Mouse (Mus musculus) thymus, adult 2 months (tissue): ENCODE results near the gene Homer2. TPM values are rescaled to one million over a fixed set of nuclear protein-coding genes. Genes with fewer than 3 reads are reported as not detected.

Experiments
- DNase-seq: peaks from one replicate; pipeline ENCODE4 v3.0.0; 2021
- H3K27ac ChIP-seq: fragments of 200-500 bp; 2 replicates; pipeline ENCODE4 v1.5.1; 2012; ENCODE audit warnings: low read length, control low read depth; ENCODE audit not compliant: control insufficient read depth, insufficient read depth
- H3K27me3 ChIP-seq: fragments of 200-500 bp; 2 replicates; pipeline ENCODE4 v1.6.1; 2012; ENCODE audit warnings: mild to moderate bottlenecking, low read length, moderate library complexity, mixed read lengths; ENCODE audit not compliant: control insufficient read depth, insufficient read depth
- H3K36me3 ChIP-seq: fragments of 200-500 bp; 2 replicates; pipeline ENCODE4 v1.6.1; 2012; ENCODE audit warnings: mild to moderate bottlenecking, low read length, moderate library complexity; ENCODE audit not compliant: control insufficient read depth, insufficient read depth
- H3K4me1 ChIP-seq: fragments of 200-500 bp; replicated peaks from 2 replicates; pipeline ENCODE4 v1.6.1; 2012; ENCODE audit warnings: low read length; ENCODE audit not compliant: control insufficient read depth, insufficient read depth
- H3K4me3 ChIP-seq: fragments of 200-500 bp; 2 replicates; pipeline ENCODE4 v1.5.1; 2012; ENCODE audit warnings: mild to moderate bottlenecking, low read length, control low read depth, moderate library complexity; ENCODE audit not compliant: control insufficient read depth, insufficient read depth
- CTCF ChIP-seq: fragments of 200-500 bp; IDR thresholded peaks from 2 replicates; pipeline ENCODE4 v1.5.1; 2012; ENCODE audit warnings: mild to moderate bottlenecking, control low read depth, low read length, moderate library complexity, borderline replicate concordance; ENCODE audit not compliant: control insufficient read depth, poor library complexity, insufficient read depth; ENCODE audit errors: extremely low read depth
- POLR2A ChIP-seq: fragments of 200-500 bp; IDR thresholded peaks from 2 replicates; pipeline ENCODE4 v1.6.1; 2012; ENCODE audit warnings: mild to moderate bottlenecking, low read length, control low read depth, moderate library complexity; ENCODE audit not compliant: control insufficient read depth, poor library complexity, insufficient read depth; ENCODE audit errors: extremely low read depth
- WGBS: fragments of 180-500 bp; shearing (Covaris S2); methylation state at CpG from one replicate; pipeline ENCODE4 v1.1.7; 2018; 5-methylcytosine and 5-hydroxymethylcytosine counted together
- polyA plus RNA-seq: library from polyadenylated mRNA; depleted of rRNA; stranded (reverse); fragments of >200 nt; gene quantifications from 2 replicates; pipeline ENCODE4 v1.2.3, GENCODE M21; 2012

Gene Homer2
- polyA plus RNA-seq, 1 experiment = 2.4 TPM

DNA sequence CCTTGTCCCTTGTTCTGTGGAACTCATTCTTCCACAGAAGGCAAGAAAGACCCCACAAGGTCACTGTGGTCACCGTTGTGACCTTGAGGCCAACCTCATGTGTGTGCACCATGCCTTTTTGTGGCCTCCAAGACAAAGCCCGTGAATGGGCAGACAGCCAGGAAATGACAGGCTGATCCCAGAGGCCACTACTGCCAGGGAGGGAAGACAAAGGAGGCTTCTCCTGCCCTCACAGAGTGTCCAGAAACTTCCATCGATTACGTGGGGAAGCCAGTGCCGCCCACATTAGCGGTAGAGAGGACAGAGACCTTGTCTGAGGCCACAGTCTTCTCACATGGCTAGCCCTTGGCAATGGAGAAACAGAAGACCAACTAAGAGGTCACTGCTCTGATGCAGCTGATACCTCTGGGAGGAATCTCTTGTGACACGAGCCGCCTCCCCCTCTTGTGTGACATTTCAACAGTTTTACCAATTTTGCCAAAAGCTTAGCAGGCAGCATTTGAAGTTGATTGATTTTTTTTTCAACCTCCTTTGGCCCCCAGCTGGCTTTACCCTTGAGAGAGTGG lies 18.1 kb downstream of the Homer2 start:
- Histone ChIP-seq H3K4me1 (no peaks in the 10 kb centered on the region), H3K36me3 (no peaks in the 10 kb centered on the region), H3K27ac (no peak overlapping the region), H3K27me3 (no peaks in the 10 kb centered on the region), H3K4me3 (no peak overlapping the region)
- TF ChIP-seq CTCF (no peak), POLR2A (no peak)
- WGBS = 82% methylated on average over 8 of the region's 8 CpGs
- DNase-seq = no peak

DNA sequence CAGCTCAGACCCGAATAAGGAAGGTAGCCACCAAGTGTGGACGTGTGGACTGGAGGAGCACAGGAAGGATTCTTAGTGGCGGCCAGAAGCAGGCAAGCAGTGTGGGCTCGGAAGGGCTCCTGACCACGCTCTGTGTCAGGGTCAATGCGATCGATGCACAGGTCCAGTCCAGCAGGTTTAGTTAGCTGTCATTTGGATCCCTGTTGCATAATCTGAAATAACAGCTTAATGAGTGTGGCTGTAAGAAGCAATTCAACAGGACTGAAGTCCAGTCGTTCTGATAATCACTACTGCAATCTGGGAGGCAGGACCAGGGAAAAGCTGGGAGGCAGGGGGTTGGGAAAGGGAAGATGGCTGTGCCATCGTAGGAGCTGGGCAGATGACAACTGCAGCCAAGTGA lies 18.9 kb downstream of the Homer2 start:
- WGBS = 91% methylated on average over 9 of the region's 9 CpGs
- H3K27me3 ChIP-seq = no peaks in the 10 kb centered on the region
- no peak overlapping the region for H3K4me3 ChIP-seq
- H3K36me3 ChIP-seq = no peaks in the 10 kb centered on the region
- H3K4me1 ChIP-seq = no peaks in the 10 kb centered on the region
- no peak for TF ChIP-seq POLR2A
- TF ChIP-seq CTCF = no peak
- H3K27ac ChIP-seq = no peak overlapping the region
- no peak for DNase-seq

GRCm38 (mm10) chr7:81687684-81688316 lies 19.5 kb downstream of the Homer2 start:
- H3K4me1 ChIP-seq = no peaks in the 10 kb centered on the region
- 85% methylated on average over 6 of the region's 6 CpGs for WGBS
- no peaks in the 10 kb centered on the region for H3K36me3 ChIP-seq
- DNase-seq = no peak
- no peaks in the 10 kb centered on the region for H3K27me3 ChIP-seq
- no peak overlapping the region for H3K4me3 ChIP-seq
- H3K27ac ChIP-seq = no peak overlapping the region
- TF ChIP-seq POLR2A (no peak), CTCF (no peak)

DNA sequence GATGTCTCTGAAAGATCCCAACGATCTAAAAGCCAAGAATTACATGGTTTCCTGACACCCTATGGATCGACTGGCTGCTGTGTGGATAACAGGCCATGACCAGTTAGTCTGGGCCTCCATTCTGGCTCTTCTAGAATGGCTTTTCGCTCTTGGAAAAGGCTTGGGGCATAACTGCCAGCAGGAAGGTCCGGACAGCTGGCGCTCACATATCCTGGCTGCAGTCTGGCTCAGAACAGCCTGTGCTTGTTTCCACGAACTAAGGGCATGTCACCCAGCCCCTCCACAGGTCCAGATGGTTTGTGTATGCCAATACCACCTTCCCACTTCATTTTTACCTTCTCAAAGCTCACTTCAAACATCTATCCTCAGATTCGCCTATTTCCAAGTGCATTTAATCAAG lies 22.0 kb downstream of the Homer2 start:
- Histone ChIP-seq H3K27me3 (no peaks in the 10 kb centered on the region), H3K36me3 (no peaks in the 10 kb centered on the region), H3K4me1 (no peaks in the 10 kb centered on the region), H3K27ac (no peak overlapping the region), H3K4me3 (no peak overlapping the region)
- no peak for TF ChIP-seq CTCF
- WGBS = 88% methylated on average over 7 of the region's 7 CpGs
- DNase-seq = no peak

DNA sequence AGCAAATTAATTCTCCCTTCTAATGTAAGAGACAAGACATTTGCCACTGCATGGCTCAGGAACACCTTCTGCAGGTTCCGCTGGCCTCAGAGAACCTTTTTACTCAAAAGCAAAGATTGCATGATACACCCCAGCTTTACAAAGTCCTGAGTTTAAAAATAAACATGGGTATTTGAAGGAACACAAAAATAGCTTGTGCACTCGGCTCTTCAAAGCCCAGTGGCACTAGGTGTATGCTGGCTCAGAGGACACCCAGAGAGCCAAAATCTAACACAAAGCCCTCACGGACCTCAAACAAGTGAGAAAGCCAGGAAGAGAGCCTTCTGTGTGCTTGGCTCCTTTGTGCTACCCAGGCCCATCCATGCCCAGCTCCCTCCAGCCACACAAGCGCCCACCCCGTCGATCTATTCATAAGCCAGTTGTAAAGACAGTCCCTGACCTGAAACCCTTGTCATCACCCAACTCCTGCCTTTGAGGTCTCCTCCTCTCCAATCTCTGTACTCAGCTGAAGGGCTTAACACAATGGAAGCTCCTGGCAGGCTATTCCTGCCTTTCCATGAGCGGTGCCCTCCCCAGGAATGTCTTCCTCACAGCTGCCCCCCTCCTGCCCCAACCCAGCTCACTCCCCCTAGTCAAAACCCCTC lies 23.4 kb downstream of the Homer2 start:
- 85% methylated on average over 7 of the region's 7 CpGs for WGBS
- H3K4me1 ChIP-seq = no peaks in the 10 kb centered on the region
- no peak for DNase-seq
- TF ChIP-seq CTCF (no peak), POLR2A (no peak)
- no peak overlapping the region for H3K4me3 ChIP-seq
- no peaks in the 10 kb centered on the region for H3K27me3 ChIP-seq
- no peak overlapping the region for H3K27ac ChIP-seq
- no peaks in the 10 kb centered on the region for H3K36me3 ChIP-seq

DNA sequence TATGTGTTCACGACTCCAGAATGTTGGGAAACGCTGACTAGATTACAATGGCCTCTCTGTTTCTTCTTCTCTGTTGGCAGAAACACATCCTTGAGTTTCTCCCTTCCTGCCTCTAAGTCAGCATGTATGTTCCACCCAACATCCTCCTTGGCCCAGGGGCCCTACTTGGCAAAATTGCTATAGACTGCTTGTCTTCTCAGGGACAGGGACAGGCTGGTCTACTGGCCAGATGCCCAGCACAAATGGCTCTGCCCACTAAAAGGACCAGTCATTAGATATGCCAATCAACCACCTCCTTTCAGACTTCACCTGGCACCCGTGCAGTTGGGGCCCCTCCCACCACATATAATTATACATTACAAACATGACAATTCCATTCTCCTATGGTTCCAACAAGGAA lies 25.9 kb downstream of the Homer2 start:
- H3K4me1 ChIP-seq = no peaks in the 10 kb centered on the region
- DNase-seq = no peak
- no peak overlapping the region for H3K27ac ChIP-seq
- H3K36me3 ChIP-seq = no peaks in the 10 kb centered on the region
- no peaks in the 10 kb centered on the region for H3K27me3 ChIP-seq
- TF ChIP-seq POLR2A (no peak), CTCF (no peak)
- WGBS = 88% methylated on average over 3 of the region's 3 CpGs
- no peak overlapping the region for H3K4me3 ChIP-seq

DNA sequence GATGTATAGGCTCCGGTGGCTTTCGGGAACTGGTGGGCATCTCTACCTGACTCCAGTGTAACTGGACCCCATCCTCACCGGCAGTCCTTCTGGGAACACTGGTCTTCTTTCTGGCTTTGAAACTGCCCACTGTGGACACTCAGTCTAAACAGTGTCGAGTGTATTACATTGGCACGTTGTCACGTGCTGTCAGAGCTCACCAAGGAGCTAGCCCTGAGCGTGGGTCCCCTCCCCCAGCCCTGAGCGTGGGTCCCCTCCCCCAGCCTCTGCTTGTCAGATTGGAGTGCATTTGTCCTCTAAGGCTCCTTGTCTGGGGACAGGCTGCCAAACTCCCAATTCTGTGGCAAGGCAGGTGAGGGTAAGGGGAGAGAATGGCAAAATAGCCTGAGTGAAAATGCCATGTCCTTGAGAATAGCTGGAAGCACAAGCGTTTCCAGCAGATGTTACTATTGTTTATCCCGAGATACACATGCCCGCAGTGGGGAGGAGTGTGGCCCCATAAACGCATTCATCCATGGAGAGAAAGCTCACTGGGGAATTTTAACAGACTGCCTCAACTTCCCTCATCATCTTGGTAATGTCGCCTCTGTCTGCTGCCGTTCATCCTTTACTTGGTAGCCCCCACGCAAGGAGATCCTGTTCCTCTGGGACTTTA lies 33.8 kb downstream of the Homer2 start:
- no peaks in the 10 kb centered on the region for H3K27me3 ChIP-seq
- TF ChIP-seq POLR2A (no peak), CTCF (no peak)
- 78% methylated on average over 15 of the region's 15 CpGs for WGBS
- no peak overlapping the region for H3K4me3 ChIP-seq
- no peak overlapping the region for H3K27ac ChIP-seq
- no peak for DNase-seq
- no peaks in the 10 kb centered on the region for H3K4me1 ChIP-seq
- no peaks in the 10 kb centered on the region for H3K36me3 ChIP-seq
